Mouse (Mus musculus) erythroblast, embryonic 14.5 days (primary cell): ENCODE measurements around the gene Arhgef3. TPM values are rescaled to one million over a fixed set of nuclear protein-coding genes. Genes with fewer than 3 reads are reported as not detected.

Experiments
- H3K27me3 ChIP-seq: 2 replicates; pipeline ENCODE4 v1.6.1; 2012; ENCODE audit warnings: inconsistent platforms; ENCODE audit not compliant: control insufficient read depth
- H3K36me3 ChIP-seq: 2 replicates; pipeline ENCODE4 v1.6.1; 2012; ENCODE audit warnings: mild to moderate bottlenecking, inconsistent platforms; ENCODE audit not compliant: control insufficient read depth
- H3K4me1 ChIP-seq: 2 replicates; pipeline ENCODE4 v1.6.1; 2012; ENCODE audit warnings: inconsistent platforms; ENCODE audit not compliant: control insufficient read depth
- H3K4me3 ChIP-seq: replicated peaks from 2 replicates; pipeline ENCODE3; 2012; ENCODE audit warnings: moderate library complexity, mild to moderate bottlenecking, inconsistent platforms
- H3K9me3 ChIP-seq: 2 replicates; pipeline ENCODE4 v1.6.1; 2012; ENCODE audit warnings: low read length, inconsistent platforms, mixed read lengths; ENCODE audit not compliant: control insufficient read depth
- GATA1 ChIP-seq: IDR thresholded peaks from 2 replicates; pipeline ENCODE4 v1.6.1; 2012; ENCODE audit warnings: low read length, inconsistent platforms, mixed read lengths
- TAL1 ChIP-seq: IDR thresholded peaks from 3 replicates; pipeline ENCODE4 v1.6.1; 2012; ENCODE audit warnings: low read length, inconsistent platforms, mixed read lengths
- polyA plus RNA-seq: library from polyadenylated mRNA; stranded (reverse); fragments of >175 nt; gene quantifications from 2 replicates; pipeline ENCODE4 v1.2.3, GENCODE M21; 2012

Arhgef3 gene
- polyA plus RNA-seq, 1 experiment, result 0.01 TPM

- H3K4me1 ChIP-seq, result no peaks in the 10 kb centered on the region
- TF ChIP-seq GATA1 (no peak), TAL1 (no peak)
- peaks cover 3% of the 10 kb centered on the region for H3K27me3 ChIP-seq
Observed at GRCm38 (mm10) chr14:27420816-27421215, 306.1 kb downstream of the Arhgef3 start.

GRCm38 (mm10) chr14:27422301-27422700 lies 307.6 kb downstream of the Arhgef3 start:
- peaks cover 3% of the 10 kb centered on the region for H3K27me3 ChIP-seq
- H3K4me3 ChIP-seq, result no peak overlapping the region
- H3K36me3 ChIP-seq, result no peaks in the 10 kb centered on the region
- no peaks in the 10 kb centered on the region for H3K4me1 ChIP-seq
- H3K9me3 ChIP-seq, result peaks cover 6% of the 10 kb centered on the region
- TF ChIP-seq TAL1, result no peak
- TF ChIP-seq GATA1, result no peak

More at GRCm38 (mm10) chr14:27420816-27421215, 306.1 kb downstream of the Arhgef3 start:
- Histone ChIP-seq H3K4me3 (no peak overlapping the region), H3K36me3 (no peaks in the 10 kb centered on the region), H3K9me3 (peaks cover 6% of the 10 kb centered on the region)

- H3K4me1 ChIP-seq, result peaks cover 30% of the 10 kb centered on the region
- peak within 1 kb of the TSS; percentile 91 for H3K4me3 ChIP-seq
- peaks cover 30% of the 10 kb centered on the region for H3K36me3 ChIP-seq
- TF ChIP-seq GATA1, result no peak
- no peak for TF ChIP-seq TAL1
- peaks cover 7% of the 10 kb centered on the region for H3K27me3 ChIP-seq
- peaks cover 16% of the 10 kb centered on the region for H3K9me3 ChIP-seq
Observed at GRCm38 (mm10) chr14:27428573-27428972, 313.9 kb downstream of the Arhgef3 start, which contains the start of gene Fam208a. Gene Fam208a (plus strand): TSS chr14:27428834.

- no peak for TF ChIP-seq GATA1
- TF ChIP-seq TAL1, result no peak
- H3K4me3 ChIP-seq, result peak overlapping the region; percentile 91
- peaks cover 16% of the 10 kb centered on the region for H3K9me3 ChIP-seq
- H3K4me1 ChIP-seq, result peaks cover 31% of the 10 kb centered on the region
- H3K27me3 ChIP-seq, result peaks cover 7% of the 10 kb centered on the region
- peaks cover 35% of the 10 kb centered on the region for H3K36me3 ChIP-seq
Observed at GRCm38 (mm10) chr14:27428973-27429711, 314.4 kb downstream of the Arhgef3 start.

GRCm38 (mm10) chr14:27430280-27430679 lies 315.6 kb downstream of the Arhgef3 start:
- peaks cover 33% of the 10 kb centered on the region for H3K4me1 ChIP-seq
- peak overlapping the region; percentile 91 for H3K4me3 ChIP-seq
- TF ChIP-seq TAL1, result no peak
- no peak for TF ChIP-seq GATA1
- H3K27me3 ChIP-seq, result peaks cover 5% of the 10 kb centered on the region; the same call in 1 of the 2 replicates
- H3K36me3 ChIP-seq, result peaks cover 44% of the 10 kb centered on the region
- H3K9me3 ChIP-seq, result peaks cover 10% of the 10 kb centered on the region

- peaks cover 5% of the 10 kb centered on the region; the same call in 1 of the 2 replicates for H3K27me3 ChIP-seq
Observed at GRCm38 (mm10) chr14:27432064-27432463, 317.4 kb downstream of the Arhgef3 start.

GRCm38 (mm10) chr14:27436116-27436515 lies 321.4 kb downstream of the Arhgef3 start:
- Histone ChIP-seq H3K36me3 (peaks cover 73% of the 10 kb centered on the region), H3K4me1 (peaks cover 11% of the 10 kb centered on the region), H3K4me3 (no peak overlapping the region), H3K9me3 (no peaks in the 10 kb centered on the region), H3K27me3 (no peaks in the 10 kb centered on the region)
- TF ChIP-seq TAL1 (no peak), GATA1 (no peak)

More at GRCm38 (mm10) chr14:27432064-27432463, 317.4 kb downstream of the Arhgef3 start:
- Histone ChIP-seq H3K36me3 (peaks cover 60% of the 10 kb centered on the region), H3K9me3 (peaks cover 10% of the 10 kb centered on the region), H3K4me3 (no peak overlapping the region), H3K4me1 (peaks cover 33% of the 10 kb centered on the region)
- no peak for TF ChIP-seq TAL1

GRCm38 (mm10) chr14:27436826-27437225 lies 322.1 kb downstream of the Arhgef3 start:
- Histone ChIP-seq H3K9me3 (no peaks in the 10 kb centered on the region), H3K4me1 (peaks cover 6% of the 10 kb centered on the region), H3K27me3 (no peaks in the 10 kb centered on the region), H3K4me3 (no peak overlapping the region), H3K36me3 (peaks cover 71% of the 10 kb centered on the region)
- TF ChIP-seq TAL1, result no peak
- no peak for TF ChIP-seq GATA1

- Histone ChIP-seq H3K9me3 (no peaks in the 10 kb centered on the region), H3K27me3 (no peaks in the 10 kb centered on the region), H3K4me1 (no peaks in the 10 kb centered on the region), H3K4me3 (no peak overlapping the region), H3K36me3 (peaks cover 71% of the 10 kb centered on the region)
- TF ChIP-seq TAL1 (no peak), GATA1 (no peak)
Observed at GRCm38 (mm10) chr14:27440921-27441320, 326.2 kb downstream of the Arhgef3 start.
